Mouse (Mus musculus) midbrain, postnatal 0 days (tissue): ENCODE results near the gene Cdc42se1. TPM values are rescaled to one million over a fixed set of nuclear protein-coding genes. Genes with fewer than 3 reads are reported as not detected.

Experiments
- ATAC-seq: fragments of 200-750 bp; cut with Nextera tagmentation; 2 replicates; pipeline ENCODE4 v1.8.0; 2017; ENCODE audit warnings: moderate number of reproducible peaks, mild to moderate bottlenecking, moderate TSS enrichment, moderate library complexity; ENCODE audit not compliant: low FRiP score
- DNase-seq: peaks from one replicate; pipeline ENCODE4 v3.0.0-alpha.2; 2015; ENCODE audit warnings: low spot score
- H3K27ac ChIP-seq: fragments of 300-500 bp; sonication (generic); 2 replicates; pipeline ENCODE4 v1.5.1; 2014; ENCODE audit warnings: low read depth, mild to moderate bottlenecking, low read length, mixed read lengths
- H3K27me3 ChIP-seq: fragments of 300-500 bp; sonication (generic); 2 replicates; pipeline ENCODE4 v1.6.1; 2014; ENCODE audit warnings: low read length, control low read depth, mixed read lengths; ENCODE audit not compliant: insufficient read depth
- H3K36me3 ChIP-seq: fragments of 300-500 bp; sonication (generic); 2 replicates; pipeline ENCODE4 v1.6.1; 2014; ENCODE audit warnings: low read length, control low read depth, mixed read lengths; ENCODE audit not compliant: insufficient read depth
- H3K4me1 ChIP-seq: fragments of 300-500 bp; sonication (generic); 2 replicates; pipeline ENCODE4 v1.6.1; 2014; ENCODE audit warnings: mild to moderate bottlenecking, control low read depth, antibody characterized with exemption, low read length, mixed read lengths; ENCODE audit not compliant: insufficient read depth
- H3K4me2 ChIP-seq: fragments of 300-500 bp; sonication (generic); 2 replicates; pipeline ENCODE4 v1.6.1; 2014; ENCODE audit warnings: low read depth, mild to moderate bottlenecking, low read length, mixed read lengths; ENCODE audit not compliant: poor library complexity, severe bottlenecking
- H3K4me3 ChIP-seq: fragments of 300-500 bp; sonication (generic); 2 replicates; pipeline ENCODE4 v1.5.1; 2014; ENCODE audit warnings: low read depth, mild to moderate bottlenecking, low read length, moderate library complexity
- H3K9ac ChIP-seq: fragments of 300-500 bp; sonication (generic); replicated peaks from 2 replicates; pipeline ENCODE4 v1.6.1; 2014; ENCODE audit warnings: mild to moderate bottlenecking, low read length, moderate library complexity, mixed read lengths; ENCODE audit not compliant: poor library complexity, severe bottlenecking
- H3K9me3 ChIP-seq: fragments of 300-500 bp; sonication (generic); 2 replicates; pipeline ENCODE4 v1.6.1; 2016; ENCODE audit warnings: low read length, control low read depth
- CTCF ChIP-seq: IDR thresholded peaks from 2 replicates; pipeline ENCODE4 v1.5.1; 2016; ENCODE audit warnings: antibody characterized with exemption, mild to moderate bottlenecking
- whole genome bisulfite sequencing: fragments of 180-500 bp; shearing (Covaris S2); extraction: QIAGEN DNeasy Blood & Tissue Kit; methylation state at CpG from one replicate; pipeline ENCODE4 v1.1.7; 2014; 5-methylcytosine and 5-hydroxymethylcytosine counted together
- polyA plus RNA-seq: library from polyadenylated mRNA; unstranded; fragments of >200 nt; fragmentation: Nextera tagmentation; extraction: Ambion mirVana; gene quantifications from 2 replicates; pipeline ENCODE4 v1.2.1, GENCODE M21; 2015
- total RNA-seq: library from RNA; depleted of rRNA; stranded (reverse); fragments of >200 nt; gene quantifications from 2 replicates; pipeline ENCODE4 v1.2.3, GENCODE M21; 2014

The Cdc42se1 gene
- total and polyA plus RNA-seq, 2 experiments from 2014 or later, result 40.9 to 54.7 TPM

GRCm38 (mm10) chr3:95232771-95233170 lies 4.2 kb downstream of the Cdc42se1 start:
- no peak for DNase-seq
- 89% methylated on average over 7 of the region's 7 CpGs for WGBS
- H3K4me1 ChIP-seq, result peaks cover 15% of the 10 kb centered on the region
- no peak overlapping the region for H3K9ac ChIP-seq
- H3K9me3 ChIP-seq, result no peaks in the 10 kb centered on the region
- no peak overlapping the region for H3K4me3 ChIP-seq
- no peak overlapping the region for H3K4me2 ChIP-seq
- no peak for TF ChIP-seq CTCF
- no peaks in the 10 kb centered on the region for H3K27me3 ChIP-seq
- no peak overlapping the region for H3K27ac ChIP-seq
- ATAC-seq, result no peak
- H3K36me3 ChIP-seq, result peaks cover 43% of the 10 kb centered on the region

GRCm38 (mm10) chr3:95233303-95233980 lies 4.9 kb downstream of the Cdc42se1 start:
- H3K27ac ChIP-seq, result no peak overlapping the region
- H3K36me3 ChIP-seq, result peaks cover 43% of the 10 kb centered on the region
- ATAC-seq (no peak), DNase-seq (no peak)
- peaks cover 15% of the 10 kb centered on the region for H3K4me1 ChIP-seq
- no peak overlapping the region for H3K9ac ChIP-seq
- H3K9me3 ChIP-seq, result no peaks in the 10 kb centered on the region
- WGBS, result 85% methylated on average over 16 of the region's 16 CpGs
- H3K4me3 ChIP-seq, result no peak overlapping the region
- no peak overlapping the region for H3K4me2 ChIP-seq
- no peak for TF ChIP-seq CTCF
- H3K27me3 ChIP-seq, result no peaks in the 10 kb centered on the region

- Histone ChIP-seq H3K4me1 (peaks cover 7% of the 10 kb centered on the region), H3K4me3 (no peak overlapping the region), H3K27ac (no peak overlapping the region), H3K9ac (no peak overlapping the region), H3K36me3 (peaks cover 43% of the 10 kb centered on the region), H3K27me3 (no peaks in the 10 kb centered on the region), H3K9me3 (no peaks in the 10 kb centered on the region), H3K4me2 (no peak overlapping the region)
- DNase-seq (no peak), ATAC-seq (no peak)
- TF ChIP-seq CTCF, result no peak
- WGBS, result 85% methylated on average over 23 of the region's 23 CpGs
Measured at GRCm38 (mm10) chr3:95235386-95236301, 7.1 kb downstream of the Cdc42se1 start.

GRCm38 (mm10) chr3:95237541-95238099 lies 9.1 kb downstream of the Cdc42se1 start:
- no peaks in the 10 kb centered on the region for H3K27me3 ChIP-seq
- peaks cover 34% of the 10 kb centered on the region for H3K36me3 ChIP-seq
- H3K27ac ChIP-seq, result no peak overlapping the region
- 91% methylated on average over 8 of the region's 8 CpGs for WGBS
- no peak for TF ChIP-seq CTCF
- DNase-seq, result no peak
- no peak for ATAC-seq
- H3K4me1 ChIP-seq, result no peaks in the 10 kb centered on the region
- no peak overlapping the region for H3K9ac ChIP-seq
- H3K9me3 ChIP-seq, result no peaks in the 10 kb centered on the region
- no peak overlapping the region for H3K4me2 ChIP-seq
- H3K4me3 ChIP-seq, result no peak overlapping the region

GRCm38 (mm10) chr3:95239022-95239421 lies 10.5 kb downstream of the Cdc42se1 start:
- no peak overlapping the region for H3K9ac ChIP-seq
- no peak overlapping the region for H3K27ac ChIP-seq
- H3K36me3 ChIP-seq, result peaks cover 21% of the 10 kb centered on the region
- DNase-seq (no peak), ATAC-seq (no peak)
- H3K9me3 ChIP-seq, result no peaks in the 10 kb centered on the region
- H3K4me2 ChIP-seq, result no peak overlapping the region
- 87% methylated on average over 6 of the region's 6 CpGs for WGBS
- no peaks in the 10 kb centered on the region for H3K4me1 ChIP-seq
- H3K4me3 ChIP-seq, result no peak overlapping the region
- peak; percentile 14 for TF ChIP-seq CTCF
- no peaks in the 10 kb centered on the region for H3K27me3 ChIP-seq
